Mouse (Mus musculus): Measurements from ENCODE around the gene Anapc15-ps.

The Anapc15-ps gene

GRCm38 (mm10) chr10:95691347-95691746 is 18.1 kb upstream of the Anapc15-ps start:
- no peak for DNase-seq (ENCODE audit: low read depth, low spot score)

GRCm38 (mm10) chr10:95689833-95690232 is 16.6 kb upstream of the Anapc15-ps start:
- DNase-seq (ENCODE audit: low read depth, low spot score) = no peak

GRCm38 (mm10) chr10:95689058-95689457 is 15.8 kb upstream of the Anapc15-ps start:
- DNase-seq (ENCODE audit: low read depth, low spot score) = no peak

GRCm38 (mm10) chr10:95687558-95688141 is 14.4 kb upstream of the Anapc15-ps start:
- no peak for DNase-seq (ENCODE audit: low read depth, low spot score)

- no peak for DNase-seq (ENCODE audit: low read depth, low spot score)
These were observed 12.8 kb upstream of the Anapc15-ps start for GRCm38 (mm10) chr10:95686041-95686440.

- DNase-seq (ENCODE audit: low read depth, low spot score) = peak; percentile 31
These were observed 11.7 kb upstream of the Anapc15-ps start for GRCm38 (mm10) chr10:95684782-95685555.

GRCm38 (mm10) chr10:95684250-95684649 is 11.0 kb upstream of the Anapc15-ps start:
- no peak for DNase-seq (ENCODE audit: low read depth, low spot score)

GRCm38 (mm10) chr10:95683735-95684134 is 10.5 kb upstream of the Anapc15-ps start:
- DNase-seq (ENCODE audit: low read depth, low spot score) = no peak

- DNase-seq (ENCODE audit: low read depth, low spot score) = no peak
These were observed 9.7 kb upstream of the Anapc15-ps start for GRCm38 (mm10) chr10:95682964-95683363.

GRCm38 (mm10) chr10:95682091-95682740 is 9.0 kb upstream of the Anapc15-ps start:
- DNase-seq (ENCODE audit: low read depth, low spot score) = no peak

GRCm38 (mm10) chr10:95681481-95681880 is 8.2 kb upstream of the Anapc15-ps start:
- DNase-seq (ENCODE audit: low read depth, low spot score) = no peak

- DNase-seq (ENCODE audit: low read depth, low spot score) = no peak
These were observed 7.8 kb upstream of the Anapc15-ps start for GRCm38 (mm10) chr10:95681058-95681440.

GRCm38 (mm10) chr10:95680153-95681057 is 7.2 kb upstream of the Anapc15-ps start:
- DNase-seq (ENCODE audit: low read depth, low spot score) = no peak

- DNase-seq (ENCODE audit: low read depth, low spot score) = no peak
These were observed 5.9 kb upstream of the Anapc15-ps start for GRCm38 (mm10) chr10:95679131-95679530.

- DNase-seq (ENCODE audit: low read depth, low spot score) = no peak
These were observed 5.4 kb upstream of the Anapc15-ps start for GRCm38 (mm10) chr10:95678661-95679060.

- DNase-seq (ENCODE audit: low read depth, low spot score) = no peak
These were observed 5.0 kb upstream of the Anapc15-ps start for GRCm38 (mm10) chr10:95678241-95678640.

- DNase-seq (ENCODE audit: low read depth, low spot score) = no peak
These were observed 4.3 kb upstream of the Anapc15-ps start for GRCm38 (mm10) chr10:95677356-95678109.

GRCm38 (mm10) chr10:95676991-95677355 is 3.7 kb upstream of the Anapc15-ps start:
- no peak for DNase-seq (ENCODE audit: low read depth, low spot score)

- no peak for DNase-seq (ENCODE audit: low read depth, low spot score)
These were observed 3.1 kb upstream of the Anapc15-ps start for GRCm38 (mm10) chr10:95676387-95676786.

GRCm38 (mm10) chr10:95670781-95671780 is 2.2 kb downstream of the Anapc15-ps start:
- no peak for DNase-seq (ENCODE audit: low read depth, low spot score)
